ENCODE assay signal across 28 mouse cellular contexts in the genomic region with DNA sequence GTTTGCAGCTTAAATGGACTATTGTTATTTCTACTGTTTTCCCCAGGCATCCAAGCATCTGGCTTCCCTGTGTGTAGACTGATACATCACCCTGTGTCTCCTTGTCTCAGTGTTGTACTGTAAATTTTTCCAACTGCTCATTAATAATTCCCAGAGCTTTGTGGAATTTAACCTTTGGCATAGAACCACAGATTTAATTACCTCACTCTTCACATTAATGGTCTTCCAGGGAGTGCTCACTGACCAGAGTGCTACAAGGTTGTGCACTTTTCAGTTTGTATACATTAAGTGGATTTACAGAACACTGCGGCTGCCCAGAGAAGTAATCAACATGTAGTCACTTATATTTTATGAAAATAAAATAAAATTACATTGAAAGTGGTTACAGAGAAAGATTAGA.
DNase-seq lines count a peak whose midpoint lies in the region; ATAC-seq and TF ChIP-seq lines count a peak whose summit lies in the region.
"Had no signal": no experiment of that assay in that cellular context is flagged by ENCODE, and none has a peak within 500 bp of the region (broad histone marks: within the 10 kb centered on the region; RNA-seq: fewer than 3 reads in every experiment).

No protein-coding gene starts in this region.

- no peak for DNase-seq in kidney, postnatal 10 days
- DNase-seq in lung, embryonic 14.5 days: peak; percentile 56
- no peak for DNase-seq in lung, postnatal 36 days
- peak; percentile 46 for DNase-seq in kidney, postnatal 0 days (ENCODE audit: low spot score)
- DNase-seq in retina, embryonic 14.5 days (ENCODE audit: low spot score): peak; percentile 38
- no peak for DNase-seq in thymus, adult 18-20 months
- DNase-seq in spleen, adult 18-20 months: no peak
- DNase-seq: adrenal gland, adult 2 months; adrenal gland, postnatal 36 days; B cell, adult 2 months; cerebellum, adult 8-10 months; cerebellum, postnatal 36 days; gastrocnemius, postnatal 14 days; heart, postnatal 14 days; left cerebral cortex, postnatal 4 days; liver, postnatal 0 days; midbrain, embryonic 14.5 days; right cerebral cortex, postnatal 25 days had no signal

- peak; percentile 55; the same call in 1 of the 2 replicates for ATAC-seq in kidney, embryonic 14.5 days (ENCODE audit: low FRiP score, low TSS enrichment)
- peak; percentile 82 for ATAC-seq in lung, embryonic 14.5 days (ENCODE audit: insufficient read depth)
- ATAC-seq in kidney, postnatal 0 days (replicated peaks; ENCODE audit: low FRiP score, low read depth): peak; percentile 72; the same call in 1 of the 2 replicates
- ATAC-seq: activated CD4-positive, CD25-positive, alpha-beta regulatory T cell, adult 4 months; forebrain, embryonic 13.5 days; inflammation-experienced regulatory T-cells, adult 6 months; liver, postnatal 0 days; lung, postnatal 0 days had no signal

- H3K9me3 ChIP-seq in kidney, embryonic 14.5 days (ENCODE audit: control insufficient read depth, low read length): no peaks in the 10 kb centered on the region
- no peaks in the 10 kb centered on the region for H3K9me3 ChIP-seq in lung, embryonic 14.5 days (ENCODE audit: low read depth, low read length)
- H3K9me3 ChIP-seq in kidney, postnatal 0 days (replicated peaks; ENCODE audit: low read length): no peaks in the 10 kb centered on the region
- H3K9me3 ChIP-seq: forebrain, embryonic 13.5 days; hindbrain, embryonic 10.5 days; hindbrain, embryonic 15.5 days had no signal

- H3K4me3 ChIP-seq in kidney, embryonic 14.5 days (ENCODE audit: low read length): no peak overlapping the region
- no peak overlapping the region for H3K4me3 ChIP-seq in lung, embryonic 14.5 days (ENCODE audit: low read depth, low read length)
- H3K4me3 ChIP-seq in kidney, postnatal 0 days (replicated peaks; ENCODE audit: low read depth, low read length): no peak overlapping the region
- H3K4me3 ChIP-seq: forebrain, embryonic 13.5 days; hindbrain, embryonic 10.5 days; hindbrain, embryonic 15.5 days; layer of hippocampus, adult 2 months had no signal

- H3K27me3 ChIP-seq in kidney, embryonic 14.5 days (ENCODE audit: control insufficient read depth, insufficient read depth, low read length): no peaks in the 10 kb centered on the region
- H3K27me3 ChIP-seq in lung, embryonic 14.5 days (ENCODE audit: insufficient read depth, low read length): no peaks in the 10 kb centered on the region
- no peaks in the 10 kb centered on the region for H3K27me3 ChIP-seq in kidney, postnatal 0 days (ENCODE audit: insufficient read depth, low read length)
- H3K27me3 ChIP-seq: forebrain, embryonic 13.5 days; hindbrain, embryonic 15.5 days had no signal

- no peak overlapping the region for H3K9ac ChIP-seq in kidney, embryonic 14.5 days (ENCODE audit: low read depth, low read length)
- no peak overlapping the region for H3K9ac ChIP-seq in lung, embryonic 14.5 days
- no peak overlapping the region for H3K9ac ChIP-seq in kidney, postnatal 0 days (ENCODE audit: low read depth, low read length)
- H3K9ac ChIP-seq: forebrain, embryonic 13.5 days; hindbrain, embryonic 15.5 days; liver, postnatal 0 days had no signal

- no peak overlapping the region for H3K4me2 ChIP-seq in kidney, embryonic 14.5 days (replicated peaks; ENCODE audit: low read depth, low read length)
- H3K4me2 ChIP-seq in lung, embryonic 14.5 days: no peak overlapping the region
- H3K4me2 ChIP-seq in kidney, postnatal 0 days (ENCODE audit: low read length): no peak overlapping the region
- H3K4me2 ChIP-seq: forebrain, embryonic 13.5 days; hindbrain, embryonic 15.5 days; liver, embryonic 11.5 days had no signal

- no peaks in the 10 kb centered on the region for H3K4me1 ChIP-seq in kidney, embryonic 14.5 days (ENCODE audit: control insufficient read depth, insufficient read depth, low read length)
- no peaks in the 10 kb centered on the region for H3K4me1 ChIP-seq in lung, embryonic 14.5 days (ENCODE audit: insufficient read depth)
- H3K4me1 ChIP-seq in kidney, postnatal 0 days (replicated peaks; ENCODE audit: insufficient read depth, low read length): no peaks in the 10 kb centered on the region
- H3K4me1 ChIP-seq: forebrain, embryonic 13.5 days; hindbrain, embryonic 10.5 days; hindbrain, embryonic 15.5 days had no signal

- TF ChIP-seq CTCF in lung, embryonic 14.5 days (IDR thresholded peaks at IDR 0.05; ENCODE audit: low read depth): no peak
- TF ChIP-seq CTCF in kidney, postnatal 0 days (IDR thresholded peaks at IDR 0.05; ENCODE audit: low read depth): no peak

- H3K27ac ChIP-seq in kidney, embryonic 14.5 days (ENCODE audit: low read depth, low read length): no peak overlapping the region
- H3K27ac ChIP-seq in lung, embryonic 14.5 days (ENCODE audit: low read depth): no peak overlapping the region
- H3K27ac ChIP-seq in kidney, postnatal 0 days: no peak overlapping the region
- H3K27ac ChIP-seq: forebrain, embryonic 13.5 days; hindbrain, embryonic 10.5 days; hindbrain, embryonic 15.5 days; layer of hippocampus, adult 2 months; macrophage had no signal

- WGBS in kidney, embryonic 14.5 days: 56% methylated on average over 1 of the region's 1 CpGs
- WGBS in lung, embryonic 14.5 days: 28% methylated on average over 1 of the region's 1 CpGs
- 48% methylated on average over 1 of the region's 1 CpGs for WGBS in kidney, postnatal 0 days

- H3K36me3 ChIP-seq in kidney, embryonic 14.5 days (ENCODE audit: control insufficient read depth, insufficient read depth, low read length): no peaks in the 10 kb centered on the region
- H3K36me3 ChIP-seq in lung, embryonic 14.5 days (ENCODE audit: insufficient read depth): no peaks in the 10 kb centered on the region
- H3K36me3 ChIP-seq in kidney, postnatal 0 days (ENCODE audit: insufficient read depth, low read length): no peaks in the 10 kb centered on the region
- H3K36me3 ChIP-seq: hindbrain, embryonic 10.5 days; hindbrain, embryonic 15.5 days had no signal

Comparison
In these comparisons a context has a peak if more than half of its experiments do, and no peak if none do; other contexts are left out.
1. DNase-seq: peak in lung, embryonic 14.5 days (single experiment), kidney, postnatal 0 days (single experiment) and retina, embryonic 14.5 days (single experiment); none in kidney, postnatal 10 days (single experiment), lung, postnatal 36 days (single experiment), thymus, adult 18-20 months (0 of 2) and spleen, adult 18-20 months (0 of 2).
2. Peak in every context shown above with its lines, with median percentiles within 50 percentile points of each other: ATAC-seq.